Mouse (Mus musculus): ENCODE measurements around the gene Fsip1. TPM values are rescaled to one million over a fixed set of nuclear protein-coding genes. Genes with fewer than 3 reads are reported as not detected.

Fsip1 gene
- polyA plus RNA-seq, 1 experiment: 0.04 TPM

- DNase-seq (ENCODE audit: low spot score): no peak
Observed at GRCm38 (mm10) chr2:118124437-118124836, 132.3 kb downstream of the Fsip1 start.

GRCm38 (mm10) chr2:118123743-118124142 is 133.0 kb downstream of the Fsip1 start:
- no peak for DNase-seq (ENCODE audit: low spot score)

GRCm38 (mm10) chr2:118122291-118122690 is 134.5 kb downstream of the Fsip1 start:
- no peak for DNase-seq (ENCODE audit: low spot score)

GRCm38 (mm10) chr2:118120751-118121150 is 136.0 kb downstream of the Fsip1 start:
- no peak for DNase-seq (ENCODE audit: low spot score)

- no peak for DNase-seq (ENCODE audit: low spot score)
Observed at GRCm38 (mm10) chr2:118120095-118120494, 136.7 kb downstream of the Fsip1 start.

GRCm38 (mm10) chr2:118119684-118120083 is 137.1 kb downstream of the Fsip1 start:
- no peak for DNase-seq (ENCODE audit: low spot score)

- DNase-seq (ENCODE audit: low spot score): no peak
Observed at GRCm38 (mm10) chr2:118118515-118118914, 138.3 kb downstream of the Fsip1 start.

GRCm38 (mm10) chr2:118118045-118118444 is 138.7 kb downstream of the Fsip1 start:
- DNase-seq (ENCODE audit: low spot score): no peak

GRCm38 (mm10) chr2:118117401-118117800 is 139.4 kb downstream of the Fsip1 start:
- no peak for DNase-seq (ENCODE audit: low spot score)

- no peak for DNase-seq (ENCODE audit: low spot score)
Observed at GRCm38 (mm10) chr2:118116754-118117290, 139.9 kb downstream of the Fsip1 start.

DNA sequence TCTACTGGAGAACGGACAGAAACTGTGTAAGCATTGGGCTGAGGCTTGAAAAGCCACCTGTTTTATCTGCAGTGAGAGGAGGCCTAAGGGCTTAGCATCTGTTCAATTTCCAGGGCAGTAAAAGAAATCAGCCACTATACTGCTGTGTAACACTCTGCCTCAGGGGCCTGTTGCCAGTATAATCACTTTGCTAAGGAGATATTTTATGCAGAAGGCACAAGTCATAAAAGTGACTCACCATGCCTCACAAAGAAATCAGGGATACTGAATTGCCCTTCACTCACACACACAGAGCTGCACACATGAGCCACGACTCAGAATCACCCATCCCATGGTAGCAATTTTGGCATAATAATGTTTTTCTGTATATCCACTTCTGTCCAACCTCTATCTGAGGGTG is 140.6 kb downstream of the Fsip1 start:
- no peak for DNase-seq (ENCODE audit: low spot score)

GRCm38 (mm10) chr2:118115647-118116046 is 141.1 kb downstream of the Fsip1 start:
- no peak for DNase-seq (ENCODE audit: low spot score)

DNA sequence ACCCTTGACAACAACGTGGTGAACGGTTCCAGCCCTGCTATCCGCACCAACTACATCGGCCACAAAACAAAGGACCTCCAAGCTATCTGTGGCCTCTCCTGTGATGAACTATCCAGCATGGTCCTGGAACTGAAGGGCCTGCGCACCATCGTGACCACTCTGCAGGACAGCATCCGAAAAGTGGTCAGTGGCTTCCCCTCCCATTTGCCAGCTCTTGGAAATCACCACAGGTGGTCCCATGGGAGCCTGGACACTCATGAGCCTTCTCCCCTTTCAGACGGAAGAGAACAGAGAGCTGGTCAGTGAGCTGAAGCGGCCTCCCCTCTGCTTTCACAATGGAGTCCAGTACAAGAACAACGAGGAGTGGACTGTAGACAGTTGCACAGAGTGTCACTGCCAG is 142.1 kb downstream of the Fsip1 start:
- DNase-seq (ENCODE audit: low spot score): no peak

- DNase-seq (ENCODE audit: low spot score): no peak
Observed at GRCm38 (mm10) chr2:118113808-118114524, 142.8 kb downstream of the Fsip1 start.

DNA sequence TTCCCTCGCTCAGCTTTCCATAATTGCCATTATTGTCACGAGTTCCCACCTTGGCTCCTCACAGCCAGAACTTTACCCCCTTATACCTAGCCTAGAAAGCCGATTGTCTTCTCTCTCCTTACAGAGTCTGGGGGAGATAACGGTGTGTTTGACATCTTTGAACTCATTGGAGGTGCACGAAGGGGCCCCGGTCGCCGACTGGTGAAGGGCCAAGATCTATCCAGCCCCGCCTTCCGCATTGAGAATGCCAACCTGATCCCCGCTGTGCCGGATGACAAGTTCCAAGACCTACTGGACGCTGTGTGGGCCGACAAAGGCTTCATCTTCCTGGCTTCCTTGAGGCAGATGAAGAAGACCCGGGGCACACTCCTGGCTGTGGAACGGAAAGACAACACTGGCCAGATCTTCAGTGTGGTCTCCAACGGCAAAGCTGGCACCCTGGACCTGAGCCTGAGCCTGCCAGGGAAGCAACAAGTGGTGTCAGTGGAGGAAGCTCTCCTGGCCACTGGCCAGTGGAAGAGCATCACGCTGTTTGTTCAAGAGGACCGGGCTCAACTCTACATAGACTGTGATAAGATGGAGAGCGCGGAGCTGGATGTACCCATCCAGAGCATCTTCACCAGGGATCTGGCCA is 143.8 kb downstream of the Fsip1 start:
- no peak for DNase-seq (ENCODE audit: low spot score)

- DNase-seq (ENCODE audit: low spot score): no peak
Observed at GRCm38 (mm10) chr2:118112438-118112837, 144.3 kb downstream of the Fsip1 start.

GRCm38 (mm10) chr2:118111488-118112131 is 145.2 kb downstream of the Fsip1 start, which contains the start of gene Thbs1:
Gene Thbs1 (plus strand): TSS chr2:118111876.
- DNase-seq (ENCODE audit: low spot score): peak; percentile 79

DNA sequence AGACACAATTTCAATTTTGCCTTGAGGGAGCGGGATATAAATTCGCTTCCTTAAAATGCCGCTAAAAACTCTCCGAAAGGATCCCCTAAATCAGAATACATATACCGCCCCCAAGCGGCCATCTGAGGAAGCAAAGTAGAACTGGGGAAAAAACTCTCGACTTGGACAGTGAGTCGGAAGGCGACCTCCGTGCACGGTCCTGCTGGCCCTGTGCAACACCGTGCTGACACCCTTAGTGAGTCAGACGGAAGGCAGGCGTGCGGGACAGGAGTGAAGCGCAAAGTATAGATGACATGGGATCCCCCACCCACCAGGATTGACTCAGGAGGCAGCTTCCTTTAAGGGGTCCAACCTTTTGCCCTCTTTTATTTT is 145.7 kb downstream of the Fsip1 start:
- DNase-seq (ENCODE audit: low spot score): peak; percentile 74

DNA sequence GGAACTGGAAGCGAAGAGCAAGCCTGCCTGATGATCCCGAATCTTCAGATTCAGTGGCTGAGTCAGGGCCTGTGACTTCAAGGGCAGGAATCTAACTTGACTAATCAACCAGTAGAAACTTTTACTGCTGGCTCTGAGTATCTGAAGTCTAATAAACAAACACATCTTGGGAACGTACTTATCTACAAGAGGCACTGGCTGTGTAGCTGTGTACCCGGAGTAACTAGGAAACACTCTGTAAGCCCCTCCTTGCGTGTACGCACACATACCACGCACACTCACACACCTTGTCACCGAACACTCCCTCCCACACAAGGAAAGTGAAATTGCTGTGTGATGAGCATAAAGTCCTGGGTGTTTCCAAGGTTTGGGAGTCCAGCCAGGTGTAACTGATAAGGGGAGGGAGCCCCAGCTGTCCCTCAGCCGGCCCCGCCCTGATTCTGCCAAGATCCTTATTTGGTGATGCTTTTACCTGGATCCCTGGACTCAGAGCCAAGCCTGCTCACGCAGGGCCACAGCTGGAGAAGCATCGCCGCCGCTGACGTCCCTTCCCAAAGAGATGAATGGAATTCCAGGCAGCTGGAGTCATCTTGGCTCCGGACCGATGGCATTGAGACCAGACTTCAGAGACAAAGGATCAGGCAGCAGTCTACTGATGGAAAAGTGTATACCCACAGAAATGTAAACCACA is 146.4 kb downstream of the Fsip1 start:
- DNase-seq (ENCODE audit: low spot score): no peak

DNA sequence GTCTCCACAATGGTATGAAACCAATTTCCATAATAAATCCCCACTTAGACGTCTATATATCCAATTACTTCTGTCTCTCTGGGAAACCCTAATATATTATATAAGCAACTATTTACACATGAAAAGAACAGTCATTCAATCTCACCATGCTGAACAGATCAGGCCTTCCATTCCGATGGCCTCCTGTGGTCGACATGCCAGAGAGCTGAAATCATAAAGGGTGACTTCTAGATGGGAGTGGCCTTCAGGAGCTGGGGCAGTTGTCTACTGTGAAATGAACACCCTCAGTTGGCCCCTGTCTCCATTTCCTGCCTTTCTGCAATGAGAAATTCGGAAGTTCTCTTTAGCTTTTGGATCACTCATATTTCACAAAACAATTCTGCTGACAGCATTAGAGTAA is 154.6 kb downstream of the Fsip1 start:
- DNase-seq (ENCODE audit: low spot score): no peak

GRCm38 (mm10) chr2:118099104-118099503 is 157.7 kb downstream of the Fsip1 start:
- no peak for DNase-seq (ENCODE audit: low spot score)

GRCm38 (mm10) chr2:118091226-118091625 is 165.5 kb downstream of the Fsip1 start:
- no peak for DNase-seq (ENCODE audit: low spot score)
